8 mouse cellular contexts compared by ENCODE assay signal in the genomic region with DNA sequence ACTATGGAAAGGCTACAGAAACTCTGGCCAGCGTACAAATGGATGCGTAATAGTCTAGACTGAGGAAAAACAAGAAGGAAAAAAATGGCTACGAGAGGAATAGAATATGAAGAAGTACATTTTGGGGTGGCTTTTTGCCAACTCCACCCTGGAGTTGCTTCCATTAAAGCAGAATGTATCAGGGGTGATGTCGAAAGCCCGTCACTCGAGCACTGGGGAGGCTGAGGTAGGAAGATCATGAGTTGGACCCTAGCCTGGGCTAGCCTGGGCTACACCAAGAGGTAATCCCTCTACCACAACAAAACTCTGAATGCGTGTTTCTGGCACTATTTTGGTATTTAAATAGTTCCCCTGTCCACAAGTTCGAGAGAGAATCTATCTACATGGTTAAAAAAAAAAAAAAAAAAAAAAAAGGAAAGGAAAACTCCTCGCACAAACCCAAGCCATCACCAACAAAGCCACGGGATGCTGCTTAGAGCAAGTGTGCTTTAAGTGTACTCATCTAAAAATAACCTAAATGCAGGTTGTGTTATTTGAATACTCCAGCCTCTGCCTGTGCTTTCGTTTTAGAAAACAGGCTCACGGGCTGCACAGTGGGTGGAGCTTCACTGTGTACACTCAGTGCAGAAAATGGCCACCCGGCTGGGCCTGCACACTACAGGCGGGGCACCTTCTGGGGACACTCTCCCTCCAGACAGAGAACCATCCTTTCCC. TPM values are rescaled to one million over a fixed set of nuclear protein-coding genes. Genes with fewer than 3 reads are reported as not detected.
DNase-seq lines count a peak whose midpoint lies in the region; ATAC-seq lines count a peak whose summit lies in the region.

No protein-coding gene starts in this region.

- intact Hi-C loops in left cerebral cortex, postnatal 4 days (cut with DNase I) = loop anchor here (5.0 kb wide), 1 partner anchor 36 kb away; no protein-coding TSS in a partner anchor

- 80% methylated on average over 14 of the region's 14 CpGs for WGBS in embryonic facial prominence, embryonic 14.5 days
- WGBS in embryonic facial prominence, embryonic 10.5 days = 88% methylated on average over 14 of the region's 14 CpGs

- no peaks in the 10 kb centered on the region for H3K27me3 ChIP-seq in embryonic facial prominence, embryonic 14.5 days (replicated peaks; ENCODE audit: control insufficient read depth, insufficient read depth, low read length)
- H3K27me3 ChIP-seq in embryonic facial prominence, embryonic 10.5 days (replicated peaks; ENCODE audit: low read depth, poor library complexity, severe bottlenecking) = no peaks in the 10 kb centered on the region

- H3K9ac ChIP-seq in embryonic facial prominence, embryonic 14.5 days (ENCODE audit: low read depth, low read length) = no peak overlapping the region

- H3K9me3 ChIP-seq in embryonic facial prominence, embryonic 14.5 days (ENCODE audit: control insufficient read depth, low read length) = no peaks in the 10 kb centered on the region
- no peaks in the 10 kb centered on the region for H3K9me3 ChIP-seq in embryonic facial prominence, embryonic 10.5 days

- no peak overlapping the region for H3K27ac ChIP-seq in embryonic facial prominence, embryonic 14.5 days (replicated peaks; ENCODE audit: low read depth, low read length)
- no peak overlapping the region for H3K27ac ChIP-seq in embryonic facial prominence, embryonic 10.5 days (replicated peaks)

- H3K4me2 ChIP-seq in embryonic facial prominence, embryonic 14.5 days (ENCODE audit: low read depth, low read length) = no peak overlapping the region

- peak; percentile 60 for DNase-seq in embryonic facial prominence, embryonic 14.5 days (ENCODE audit: low spot score)
- no peak for DNase-seq in embryonic facial prominence, embryonic 10.5 days (ENCODE audit: low spot score)
- peak; percentile 83 for DNase-seq in lung, postnatal 36 days
- peak; percentile 60 for DNase-seq in thymus, postnatal 14 days
- no peak for DNase-seq in left cerebral cortex, postnatal 4 days

- H3K4me3 ChIP-seq in embryonic facial prominence, embryonic 14.5 days (ENCODE audit: low read depth, low read length) = no peak overlapping the region
- no peak overlapping the region for H3K4me3 ChIP-seq in embryonic facial prominence, embryonic 10.5 days

- H3K36me3 ChIP-seq in embryonic facial prominence, embryonic 14.5 days (ENCODE audit: control insufficient read depth, insufficient read depth, low read length) = peaks cover 5% of the 10 kb centered on the region; the same call in 1 of the 2 replicates
- no peaks in the 10 kb centered on the region for H3K36me3 ChIP-seq in embryonic facial prominence, embryonic 10.5 days (replicated peaks)

- no peaks in the 10 kb centered on the region for H3K4me1 ChIP-seq in embryonic facial prominence, embryonic 14.5 days (ENCODE audit: control insufficient read depth, insufficient read depth, low read length)
- H3K4me1 ChIP-seq in embryonic facial prominence, embryonic 10.5 days = peaks cover 7% of the 10 kb centered on the region

- 0 out of 2 replicates have a peak, but pooled peaks have one; percentile 48 for ATAC-seq in embryonic facial prominence, embryonic 14.5 days (ENCODE audit: low read depth)
- peak; percentile 93 for ATAC-seq in CD4-positive, CD25-positive, alpha-beta regulatory T cell, adult 4 months
- peak; percentile 97 for ATAC-seq in erythroid progenitor cell, adult 5-6 weeks (replicated peaks; ENCODE audit: low FRiP score, poor library complexity, severe bottlenecking)
- peak; percentile 67 to 68 for ATAC-seq in hematopoietic stem cell, adult 5-6 weeks (replicated peaks in 1 of 2; ENCODE audit: insufficient read depth in 1 of 2, low FRiP score in 2 of 2, low TSS enrichment in 1 of 2, low read depth in 1 of 2, poor library complexity in 2 of 2, severe bottlenecking in 2 of 2)

RNA-seq across cellular contexts. Expression of gene Zbtb38, which starts 39.7 kb away (rescaled TPM):
- 17.1 and 18.1 TPM in 2 replicates for polyA plus RNA-seq in embryonic facial prominence, embryonic 14.5 days (2014; fragmentation: Nextera tagmentation; extraction: Ambion mirVana)
- 8.4 and 8.6 TPM in 2 replicates for polyA plus RNA-seq in embryonic facial prominence, embryonic 10.5 days (2016; fragmentation: Nextera tagmentation; extraction: Ambion mirVana)
- 10 to 100 TPM; 80.3 to 85.0 TPM for polyA plus RNA-seq in CD4-positive, CD25-positive, alpha-beta regulatory T cell, adult 4 months (2017; shearing (Covaris generic))
- total RNA-seq in erythroid progenitor cell, adult 5-6 weeks (2015; ENCODE audit: low replicate concordance) = 5.0 and 5.9 TPM in 2 replicates
- total RNA-seq in erythroid progenitor cell, adult 5-6 weeks (2017; ENCODE audit: low replicate concordance) = 4.1 and 6.4 TPM in 2 replicates
- total RNA-seq in hematopoietic stem cell, adult 5-6 weeks (2017) = 50.5 and 62.1 TPM in 2 replicates
- total RNA-seq in left cerebral cortex, postnatal 4 days (2021) = 10 to 100 TPM; 65.6 to 66.3 TPM

Comparison
In these comparisons a context has a peak if more than half of its experiments do, and no peak if none do; other contexts are left out.
1. DNase-seq: peak in embryonic facial prominence, embryonic 14.5 days (single experiment), lung, postnatal 36 days (single experiment) and thymus, postnatal 14 days (single experiment); none in embryonic facial prominence, embryonic 10.5 days (single experiment) and left cerebral cortex, postnatal 4 days (single experiment).
2. Peak in every context shown above with its lines, with median percentiles within 50 percentile points of each other: ATAC-seq.